Mouse (Mus musculus) embryonic facial prominence, embryonic 11.5 days (tissue): ENCODE measurements around the gene Gm11627. TPM values are rescaled to one million over a fixed set of nuclear protein-coding genes. Genes with fewer than 3 reads are reported as not detected.

ENCODE experiments used
- polyA plus RNA-seq: library from polyadenylated mRNA; unstranded; fragments of >200 nt; fragmentation: Nextera tagmentation; extraction: Ambion mirVana; gene quantifications from 2 replicates; pipeline ENCODE4 v1.2.1, GENCODE M21; 2014

Gene Gm11627
- polyA plus RNA-seq, 1 experiment from 2014 or later = 10.6 TPM

Other genes starting within 250 kb of the Gm11627 start
- 25.8 and 28.5 TPM in 2 replicates for gene Slc4a1, start 213.3 kb downstream of the Gm11627 start, polyA plus RNA-seq
- gene Rundc3a, start 186.1 kb downstream of the Gm11627 start, polyA plus RNA-seq = 11.8 and 12.1 TPM in 2 replicates
- gene Slc25a39, start 171.5 kb downstream of the Gm11627 start, polyA plus RNA-seq = 168 and 185 TPM in 2 replicates
- gene Grn, start 149.1 kb downstream of the Gm11627 start, polyA plus RNA-seq = 38.8 and 52.0 TPM in 2 replicates
- gene Fam171a2, start 131.8 kb downstream of the Gm11627 start, polyA plus RNA-seq = 8.6 and 8.8 TPM in 2 replicates
- gene Itga2b, start 109.3 kb downstream of the Gm11627 start, polyA plus RNA-seq = 4.4 and 4.5 TPM in 2 replicates
- 43.2 and 43.4 TPM in 2 replicates for gene Gpatch8, start 23.1 kb downstream of the Gm11627 start, polyA plus RNA-seq
- gene Fzd2, start 24.9 kb upstream of the Gm11627 start, polyA plus RNA-seq = 53.3 and 57.0 TPM in 2 replicates
- 1.0 and 1.3 TPM in 2 replicates for gene Meioc, start 84.3 kb upstream of the Gm11627 start, polyA plus RNA-seq
- gene Ccdc43, start 118.3 kb upstream of the Gm11627 start, polyA plus RNA-seq = 64.6 and 71.1 TPM in 2 replicates
- gene Adam11, start 182.0 kb upstream of the Gm11627 start, polyA plus RNA-seq = 13.9 and 16.3 TPM in 2 replicates
- 90.5 and 97.0 TPM in 2 replicates for gene Gjc1, start 240.2 kb upstream of the Gm11627 start, polyA plus RNA-seq